Mouse (Mus musculus): ENCODE results near the gene Magoh.

GRCm38 (mm10) chr4:107935254-107935653 is 55.7 kb downstream of the Magoh start:
- no peak for TF ChIP-seq CTCF (IDR thresholded peaks at IDR 0.05; ENCODE audit: control insufficient read depth, insufficient read depth, insufficient replicate concordance, low read depth, low read length)
- TF ChIP-seq POLR2A (IDR thresholded peaks at IDR 0.05; ENCODE audit: control insufficient read depth, low read depth, low read length) = no peak
